Mouse (Mus musculus) monocyte, adult 2 months (primary cell): ENCODE data around the gene Npb.
A peak's percentile ranks its signal among the peaks of the same experiment; 100 is the strongest.

Source experiments
- DNase-seq, 2 experiments: peaks; one replicate each; pipeline ENCODE4 v3.0.0; 2022; ENCODE audit warnings: low spot score in 2 of 2, low read depth in 1 of 2

Npb gene

GRCm38 (mm10) chr11:120630881-120631725, 22.8 kb downstream of the Npb start:
- DNase-seq: no peak

DNA sequence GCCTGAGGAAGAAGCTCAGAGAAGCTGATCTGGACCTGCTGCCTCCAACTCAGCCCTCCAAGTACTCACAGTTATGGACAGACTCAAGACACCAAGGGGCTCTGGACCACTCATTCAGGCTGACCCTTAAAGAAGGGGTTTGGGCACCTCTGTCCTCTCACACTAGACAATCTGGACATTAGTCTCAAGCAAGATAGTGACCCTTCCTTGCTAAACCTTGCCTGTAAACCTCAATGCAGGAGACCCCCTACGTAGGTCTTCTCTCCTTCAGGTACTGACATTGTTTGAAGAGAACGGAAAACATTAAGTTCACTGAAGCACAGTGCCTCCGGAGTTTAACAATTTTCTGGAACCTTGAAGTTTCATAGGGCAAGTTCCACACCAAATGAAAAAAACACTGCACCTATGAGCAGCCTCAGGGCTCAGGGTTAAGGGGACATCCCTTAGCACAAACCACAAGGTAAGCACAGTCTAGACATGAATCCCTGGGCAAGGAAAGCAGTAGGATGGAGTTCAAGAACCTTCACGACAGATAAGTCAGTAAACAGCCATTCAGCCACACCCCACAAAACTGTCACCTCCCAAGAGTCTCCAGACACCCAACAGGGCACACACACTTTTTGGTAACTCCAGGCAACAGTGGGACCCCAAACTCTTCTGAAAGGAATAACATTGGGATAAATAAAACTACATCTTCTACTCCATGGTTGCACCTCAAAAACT, 23.6 kb downstream of the Npb start:
- no peak for DNase-seq

DNA sequence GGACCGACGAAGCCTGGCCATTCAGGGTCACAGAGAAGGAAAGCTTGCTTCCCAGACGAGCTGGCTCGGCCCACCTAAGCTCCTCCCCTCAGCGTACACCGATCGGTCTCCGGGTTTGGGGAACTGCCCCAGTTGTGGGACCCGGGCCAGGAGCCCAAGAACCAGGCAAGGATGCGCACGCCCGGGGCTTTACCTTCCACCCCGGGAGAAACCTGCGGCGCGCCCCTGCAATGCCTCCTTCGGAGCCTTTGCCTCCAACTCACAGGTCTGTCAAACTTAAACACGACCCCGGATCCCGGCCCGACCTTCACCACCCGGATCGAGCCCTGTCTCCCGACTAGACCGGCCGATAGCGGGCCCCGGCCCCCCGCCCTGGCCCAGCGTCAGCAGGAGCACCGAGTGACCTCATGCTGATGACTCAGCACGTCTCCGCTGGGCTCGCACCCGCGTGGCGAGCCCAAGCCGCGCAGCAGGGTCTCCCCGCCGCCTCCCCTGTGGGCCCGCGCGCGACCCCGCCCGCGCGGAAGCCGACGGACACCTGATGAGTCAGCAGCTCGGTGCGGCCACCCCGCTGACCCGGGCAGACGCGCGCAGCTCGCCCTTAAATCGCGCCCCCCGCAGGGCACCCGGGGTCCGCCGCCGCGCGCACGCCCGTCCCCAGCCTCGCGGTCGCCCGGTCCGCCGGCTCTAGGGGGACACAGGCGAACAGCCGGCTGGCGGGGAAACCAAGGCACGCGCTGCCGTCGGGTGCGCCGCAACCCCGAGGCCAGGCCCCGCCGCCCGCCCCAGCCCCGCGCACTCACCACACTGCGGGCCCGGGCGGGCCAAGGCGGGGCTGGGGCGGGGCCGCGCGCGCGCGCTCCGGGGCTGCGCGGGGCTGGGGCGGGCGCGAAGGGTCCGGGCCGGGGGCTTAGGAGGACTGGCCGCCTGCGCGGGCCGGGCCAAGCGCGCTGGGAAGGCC, 24.6 kb downstream of the Npb start:
- DNase-seq: peak; percentile 63 to 72

DNA sequence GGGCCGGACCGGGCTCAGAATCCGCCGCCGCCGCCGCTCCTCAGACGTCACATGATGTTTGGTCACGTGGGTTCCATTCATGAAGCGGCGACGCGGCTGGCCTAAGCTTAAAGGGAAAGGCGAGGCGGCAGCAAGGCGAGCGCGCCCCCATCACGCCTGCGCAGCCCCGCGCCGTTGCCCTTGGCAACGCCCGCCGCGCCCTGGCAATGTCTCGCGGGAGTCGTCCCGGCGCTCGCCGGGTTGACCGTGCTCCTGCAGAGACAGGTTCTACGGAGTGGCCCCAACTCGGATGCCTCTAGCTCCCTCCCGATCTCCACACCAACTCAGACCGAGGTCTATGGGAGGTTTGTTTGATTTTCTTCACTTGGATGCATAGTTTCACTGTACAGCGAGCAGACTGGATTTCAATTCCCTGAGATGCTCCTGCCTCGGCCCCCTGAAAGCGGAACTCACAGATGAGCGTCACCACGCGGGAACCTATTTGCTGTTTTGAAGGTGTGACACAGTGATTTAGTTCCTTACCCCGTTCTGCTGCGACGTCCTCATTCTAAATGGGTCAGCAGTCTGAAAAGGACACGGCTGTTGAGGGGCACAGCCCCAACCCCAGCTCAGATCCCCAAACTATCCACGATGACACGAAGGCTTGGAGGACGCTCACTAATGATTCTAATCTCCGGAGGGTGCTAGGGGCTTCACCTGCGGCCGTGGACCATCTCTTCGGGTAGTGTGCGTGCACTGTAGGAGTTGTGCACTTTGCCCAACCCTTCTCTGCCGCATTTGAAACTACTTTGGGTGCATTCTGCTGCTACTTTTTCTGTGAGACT, 25.5 kb downstream of the Npb start, which contains the start of gene Mafg:
Gene Mafg (minus strand): TSS at position 81 of the 824 bp plus-strand sequence.
- peak; percentile 75 to 85 for DNase-seq

DNA sequence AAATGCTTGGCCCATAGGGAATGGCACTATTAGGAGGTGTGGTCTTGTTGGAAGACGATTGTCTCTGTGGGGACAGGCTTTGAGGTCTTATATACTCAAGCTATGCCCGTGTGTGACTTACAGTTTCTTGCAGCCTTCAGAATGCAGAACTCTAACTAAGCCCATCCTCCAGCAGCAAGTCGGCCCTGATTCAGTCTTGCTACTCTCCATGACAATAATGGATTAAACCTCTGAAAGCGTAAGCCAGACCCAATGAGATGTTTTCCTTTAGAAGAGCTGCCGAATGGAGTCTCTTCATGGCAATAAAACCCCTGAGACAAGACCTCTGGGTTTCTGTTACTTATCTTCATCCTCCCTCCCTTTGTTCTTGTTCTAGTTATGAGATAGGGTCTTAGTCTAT, 26.5 kb downstream of the Npb start:
- DNase-seq: no peak

DNA sequence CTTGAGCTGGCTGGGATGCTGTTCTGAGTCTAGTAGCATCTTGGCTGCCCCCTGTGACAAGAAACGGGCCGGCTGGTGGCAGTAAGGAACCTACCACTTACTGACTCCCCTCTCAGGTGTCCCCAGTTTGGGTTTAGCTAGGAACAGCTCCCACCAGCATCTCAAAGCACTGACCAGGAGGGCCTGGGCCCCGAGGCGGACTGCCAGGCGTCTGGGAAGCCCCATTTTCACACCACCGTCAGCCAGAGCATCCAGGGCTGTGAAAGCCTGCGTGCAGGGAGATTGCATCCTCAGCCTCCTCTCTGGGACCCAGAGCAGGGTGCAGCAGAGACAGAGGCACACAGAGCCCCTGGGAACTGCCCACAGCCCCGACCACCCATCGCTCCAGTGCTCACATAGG, 33.0 kb downstream of the Npb start:
- no peak for DNase-seq

DNA sequence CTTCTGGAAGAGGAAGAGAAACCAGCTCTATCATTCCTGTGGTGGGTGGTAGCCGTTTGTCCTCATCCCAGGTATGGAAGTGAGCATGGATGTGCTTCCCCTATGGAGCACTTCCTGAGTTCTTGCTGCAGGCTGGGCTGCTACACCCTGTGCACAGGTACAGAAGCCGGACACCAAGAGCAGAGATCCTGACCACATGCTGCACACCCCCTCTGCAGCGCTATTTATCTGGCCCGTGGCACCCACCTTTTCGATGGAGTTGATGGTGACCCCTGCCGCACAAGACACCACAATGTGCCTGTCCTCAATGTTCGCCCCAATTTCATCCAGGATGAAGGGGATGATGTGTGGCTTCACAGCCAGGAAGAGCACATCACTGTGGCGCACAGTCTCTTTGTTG, 33.6 kb downstream of the Npb start:
- no peak for DNase-seq

GRCm38 (mm10) chr11:120642939-120643600, 34.8 kb downstream of the Npb start:
- DNase-seq: no peak

GRCm38 (mm10) chr11:120643601-120643987, 35.3 kb downstream of the Npb start, which contains the start of gene Pycr1:
Pycr1 (minus strand) TSS chr11:120643769.
- DNase-seq: peak; percentile 67 to 78

DNA sequence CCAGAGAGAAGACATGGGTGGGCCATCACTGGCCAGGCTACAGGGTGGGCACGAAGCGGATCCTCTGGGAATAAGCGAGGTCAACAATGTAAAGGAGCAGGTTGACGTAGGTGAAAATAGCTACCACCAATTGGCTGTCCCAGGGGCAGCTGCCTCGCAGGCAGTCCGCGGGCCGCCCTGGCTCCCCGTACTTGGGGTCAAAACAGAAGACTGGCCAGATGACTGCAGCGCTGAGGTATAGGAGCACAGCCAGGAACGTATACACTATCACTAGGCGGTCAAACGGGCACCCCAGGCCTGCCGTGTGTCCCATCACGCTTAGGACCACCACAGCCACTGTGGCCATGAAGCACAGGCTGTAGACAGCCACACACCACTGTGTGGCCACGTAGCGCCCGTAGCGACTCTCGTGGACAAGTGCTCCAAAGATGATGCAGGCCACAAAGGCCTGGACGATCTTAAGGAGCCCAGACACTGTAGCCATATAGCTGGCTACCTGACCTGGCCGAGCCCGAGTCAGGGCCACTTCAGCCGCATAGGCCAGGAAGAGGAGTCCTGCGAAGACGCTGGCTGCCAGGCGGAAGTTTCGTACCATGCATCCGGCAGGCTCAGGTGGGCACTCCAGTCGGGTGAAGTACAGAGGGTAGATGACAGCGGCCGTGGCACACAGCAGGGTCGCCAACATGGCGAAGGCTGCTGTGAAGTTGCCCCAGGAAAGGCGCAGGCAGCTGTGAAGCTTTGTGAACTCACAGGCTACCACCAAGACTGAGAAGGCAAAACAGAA, 39.0 kb downstream of the Npb start:
- no peak for DNase-seq

- DNase-seq: no peak
These were observed 39.8 kb downstream of the Npb start, which contains the start of gene Myadml2 for GRCm38 (mm10) chr11:120648001-120648476. Myadml2 (minus strand) TSS chr11:120648158.

- no peak for DNase-seq
These were observed 43.6 kb downstream of the Npb start for GRCm38 (mm10) chr11:120651872-120652271.

- no peak for DNase-seq
These were observed 46.5 kb downstream of the Npb start for GRCm38 (mm10) chr11:120654741-120655140.

DNA sequence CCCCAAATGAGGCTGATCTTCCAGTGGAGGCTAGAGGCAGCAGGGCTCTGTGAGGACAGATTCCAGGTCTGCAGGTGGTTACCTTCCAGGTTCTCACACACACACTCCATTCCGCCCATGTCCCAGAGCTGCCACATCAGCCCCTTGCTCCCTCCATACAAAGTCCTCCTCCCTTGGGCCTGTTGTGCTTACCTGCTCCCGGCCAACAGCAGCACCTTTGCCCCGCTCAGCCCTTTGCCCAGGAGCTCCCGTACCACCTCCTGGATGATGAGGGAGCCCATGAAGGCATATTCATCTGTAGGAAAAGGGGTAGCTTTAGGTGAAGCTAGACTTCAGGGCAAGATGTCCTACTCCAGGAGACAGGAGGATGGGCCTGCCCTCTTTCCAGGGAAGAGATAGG, 49.0 kb downstream of the Npb start:
- no peak for DNase-seq
